Mouse (Mus musculus) stomach, embryonic 14.5 days (tissue): ENCODE data around the gene Ankrd55. TPM values are rescaled to one million over a fixed set of nuclear protein-coding genes. Genes with fewer than 3 reads are reported as not detected.

Experiments used
- ATAC-seq: fragments of 200-750 bp; cut with Nextera tagmentation; 2 replicates; pipeline ENCODE4 v1.8.0; 2017; ENCODE audit warnings: low read depth, moderate TSS enrichment; ENCODE audit not compliant: insufficient number of reproducible peaks, insufficient read depth, low FRiP score
- H3K27ac ChIP-seq: fragments of 300-500 bp; sonication (generic); 2 replicates; pipeline ENCODE4 v1.5.1; 2014; ENCODE audit warnings: mild to moderate bottlenecking, low read length, moderate library complexity, mixed read lengths
- H3K27me3 ChIP-seq: fragments of 300-500 bp; sonication (generic); 2 replicates; pipeline ENCODE4 v1.6.1; 2014; ENCODE audit warnings: low read length, control low read depth, mixed read lengths; ENCODE audit not compliant: control insufficient read depth, insufficient read depth
- H3K36me3 ChIP-seq: fragments of 300-500 bp; sonication (generic); 2 replicates; pipeline ENCODE4 v1.6.1; 2014; ENCODE audit warnings: mild to moderate bottlenecking, control low read depth, low read length, moderate library complexity, mixed read lengths; ENCODE audit not compliant: control insufficient read depth, insufficient read depth
- H3K4me1 ChIP-seq: fragments of 300-500 bp; sonication (generic); 2 replicates; pipeline ENCODE4 v1.6.1; 2014; ENCODE audit warnings: low read length, control low read depth, mixed read lengths; ENCODE audit not compliant: control insufficient read depth, insufficient read depth
- H3K4me2 ChIP-seq: fragments of 300-500 bp; sonication (generic); replicated peaks from 2 replicates; pipeline ENCODE4 v1.6.1; 2014; ENCODE audit warnings: low read depth, low read length, control low read depth
- H3K4me3 ChIP-seq: fragments of 300-500 bp; sonication (generic); 2 replicates; pipeline ENCODE4 v1.5.1; 2014; ENCODE audit warnings: low read depth, low read length, control low read depth
- H3K9ac ChIP-seq: fragments of 300-500 bp; sonication (generic); replicated peaks from 2 replicates; pipeline ENCODE4 v1.6.1; 2014; ENCODE audit warnings: low read depth, mild to moderate bottlenecking, control low read depth, low read length, moderate library complexity, mixed read lengths
- H3K9me3 ChIP-seq: fragments of 300-500 bp; sonication (generic); 2 replicates; pipeline ENCODE4 v1.6.1; 2016; ENCODE audit warnings: low read depth, low read length, control low read depth; ENCODE audit not compliant: control insufficient read depth
- WGBS: fragments of 180-500 bp; shearing (Covaris S2); extraction: QIAGEN DNeasy Blood & Tissue Kit; methylation state at CpG from one replicate; pipeline ENCODE4 v1.1.7; 2014; 5-methylcytosine and 5-hydroxymethylcytosine counted together
- polyA plus RNA-seq: library from polyadenylated mRNA; unstranded; fragments of >200 nt; fragmentation: Nextera tagmentation; extraction: Ambion mirVana; gene quantifications from 2 replicates; pipeline ENCODE4 v1.2.1, GENCODE M21; 2014

Ankrd55 gene
- polyA plus RNA-seq, 1 experiment from 2014 or later, result 0.26 TPM

GRCm38 (mm10) chr13:112255862-112256261 is 32.4 kb upstream of the Ankrd55 start:
- Histone ChIP-seq H3K9ac (no peak overlapping the region), H3K9me3 (no peaks in the 10 kb centered on the region), H3K4me2 (no peak overlapping the region), H3K4me3 (no peak overlapping the region), H3K36me3 (no peaks in the 10 kb centered on the region), H3K27ac (no peak overlapping the region), H3K27me3 (no peaks in the 10 kb centered on the region), H3K4me1 (peaks cover 10% of the 10 kb centered on the region; the same call in 1 of the 2 replicates)
- WGBS, result 78% methylated on average over 5 of the region's 5 CpGs
- ATAC-seq, result no peak

GRCm38 (mm10) chr13:112258478-112258877 is 29.8 kb upstream of the Ankrd55 start:
- no peaks in the 10 kb centered on the region for H3K27me3 ChIP-seq
- H3K27ac ChIP-seq, result no peak overlapping the region
- H3K4me2 ChIP-seq, result no peak overlapping the region
- no peak overlapping the region for H3K4me3 ChIP-seq
- H3K4me1 ChIP-seq, result peaks cover under 1% of the 10 kb centered on the region; the same call in 1 of the 2 replicates
- no peak overlapping the region for H3K9ac ChIP-seq
- ATAC-seq, result no peak
- no peaks in the 10 kb centered on the region for H3K9me3 ChIP-seq
- WGBS, result 75% methylated on average over 10 of the region's 10 CpGs
- H3K36me3 ChIP-seq, result no peaks in the 10 kb centered on the region

GRCm38 (mm10) chr13:112259398-112259797 is 28.9 kb upstream of the Ankrd55 start:
- H3K9me3 ChIP-seq, result no peaks in the 10 kb centered on the region
- H3K4me2 ChIP-seq, result no peak overlapping the region
- H3K27me3 ChIP-seq, result no peaks in the 10 kb centered on the region
- H3K36me3 ChIP-seq, result no peaks in the 10 kb centered on the region
- WGBS, result 22% methylated on average over 2 of the region's 2 CpGs
- ATAC-seq, result peak; percentile 77
- no peak overlapping the region for H3K27ac ChIP-seq
- H3K4me1 ChIP-seq, result no peaks in the 10 kb centered on the region
- no peak overlapping the region for H3K9ac ChIP-seq
- H3K4me3 ChIP-seq, result no peak overlapping the region

- ATAC-seq, result no peak; the same call in 1 of the 2 replicates
- WGBS, result 17% methylated on average over 4 of the region's 4 CpGs
Observed at GRCm38 (mm10) chr13:112264666-112265065, 23.6 kb upstream of the Ankrd55 start.

GRCm38 (mm10) chr13:112271901-112272537 is 16.2 kb upstream of the Ankrd55 start:
- no peak; the same call in 1 of the 2 replicates for ATAC-seq
- no peaks in the 10 kb centered on the region for H3K27me3 ChIP-seq
- no peaks in the 10 kb centered on the region for H3K4me1 ChIP-seq
- no peaks in the 10 kb centered on the region for H3K36me3 ChIP-seq
- H3K4me2 ChIP-seq, result no peak overlapping the region
- 25% methylated on average over 5 of the region's 5 CpGs for WGBS
- H3K27ac ChIP-seq, result no peak overlapping the region
- H3K9me3 ChIP-seq, result no peaks in the 10 kb centered on the region
- no peak overlapping the region for H3K9ac ChIP-seq
- H3K4me3 ChIP-seq, result no peak overlapping the region

More at GRCm38 (mm10) chr13:112264666-112265065, 23.6 kb upstream of the Ankrd55 start:
- Histone ChIP-seq H3K4me1 (no peaks in the 10 kb centered on the region), H3K27ac (no peak overlapping the region), H3K27me3 (no peaks in the 10 kb centered on the region), H3K4me3 (no peak overlapping the region), H3K9me3 (no peaks in the 10 kb centered on the region), H3K36me3 (no peaks in the 10 kb centered on the region), H3K9ac (no peak overlapping the region), H3K4me2 (no peak overlapping the region)

GRCm38 (mm10) chr13:112274636-112275035 is 13.6 kb upstream of the Ankrd55 start:
- Histone ChIP-seq H3K27me3 (no peaks in the 10 kb centered on the region), H3K36me3 (no peaks in the 10 kb centered on the region), H3K27ac (no peak overlapping the region), H3K9ac (no peak overlapping the region), H3K4me2 (no peak overlapping the region), H3K9me3 (no peaks in the 10 kb centered on the region), H3K4me3 (no peak overlapping the region), H3K4me1 (no peaks in the 10 kb centered on the region)
- ATAC-seq, result no peak
- WGBS, result 89% methylated on average over 3 of the region's 3 CpGs

- Histone ChIP-seq H3K36me3 (no peaks in the 10 kb centered on the region), H3K27me3 (no peaks in the 10 kb centered on the region), H3K9ac (no peak overlapping the region), H3K27ac (no peak overlapping the region), H3K4me3 (no peak overlapping the region), H3K9me3 (no peaks in the 10 kb centered on the region), H3K4me2 (no peak overlapping the region), H3K4me1 (no peaks in the 10 kb centered on the region)
- ATAC-seq, result no peak
- 82% methylated on average over 8 of the region's 8 CpGs for WGBS
Observed at GRCm38 (mm10) chr13:112275951-112276350, 12.3 kb upstream of the Ankrd55 start.

GRCm38 (mm10) chr13:112277544-112277943 is 10.7 kb upstream of the Ankrd55 start:
- no peak overlapping the region for H3K9ac ChIP-seq
- no peak overlapping the region for H3K27ac ChIP-seq
- H3K4me2 ChIP-seq, result no peak overlapping the region
- H3K4me1 ChIP-seq, result no peaks in the 10 kb centered on the region
- no peaks in the 10 kb centered on the region for H3K27me3 ChIP-seq
- no peaks in the 10 kb centered on the region for H3K36me3 ChIP-seq
- WGBS, result 54% methylated on average over 5 of the region's 5 CpGs
- H3K4me3 ChIP-seq, result no peak overlapping the region
- H3K9me3 ChIP-seq, result no peaks in the 10 kb centered on the region
- ATAC-seq, result no peak

GRCm38 (mm10) chr13:112278251-112278650 is 10.0 kb upstream of the Ankrd55 start:
- Histone ChIP-seq H3K9ac (no peak overlapping the region), H3K4me2 (no peak overlapping the region), H3K9me3 (no peaks in the 10 kb centered on the region), H3K4me1 (no peaks in the 10 kb centered on the region), H3K36me3 (no peaks in the 10 kb centered on the region), H3K27ac (no peak overlapping the region), H3K27me3 (no peaks in the 10 kb centered on the region), H3K4me3 (no peak overlapping the region)
- 54% methylated on average over 7 of the region's 7 CpGs for WGBS
- ATAC-seq, result no peak
